Mouse (Mus musculus) embryonic facial prominence, embryonic 15.5 days (tissue): ENCODE measurements around the gene Thbs3. TPM values are rescaled to one million over a fixed set of nuclear protein-coding genes. Genes with fewer than 3 reads are reported as not detected.
A peak's percentile ranks its signal among the peaks of the same experiment; 100 is the strongest.

Experiments
- ATAC-seq: fragments of 200-750 bp; cut with Nextera tagmentation; 2 replicates; pipeline ENCODE4 v1.8.0; 2017; ENCODE audit warnings: low read depth, moderate TSS enrichment; ENCODE audit not compliant: insufficient number of reproducible peaks, low FRiP score, low TSS enrichment
- H3K27ac ChIP-seq: fragments of 300-500 bp; sonication (generic); replicated peaks from 2 replicates; pipeline ENCODE4 v1.5.1; 2015; ENCODE audit warnings: mild to moderate bottlenecking, inconsistent platforms
- H3K27me3 ChIP-seq: fragments of 300-500 bp; sonication (generic); 2 replicates; pipeline ENCODE4 v1.6.1; 2015; ENCODE audit warnings: inconsistent platforms
- H3K36me3 ChIP-seq: fragments of 300-500 bp; sonication (generic); 2 replicates; pipeline ENCODE4 v1.6.1; 2015; ENCODE audit warnings: mild to moderate bottlenecking, inconsistent platforms
- H3K4me1 ChIP-seq: fragments of 300-500 bp; sonication (generic); 2 replicates; pipeline ENCODE4 v1.6.1; 2015; ENCODE audit warnings: inconsistent platforms
- H3K4me2 ChIP-seq: fragments of 300-500 bp; sonication (generic); replicated peaks from 2 replicates; pipeline ENCODE4 v1.6.1; 2015; ENCODE audit warnings: mild to moderate bottlenecking, inconsistent platforms
- H3K4me3 ChIP-seq: fragments of 300-500 bp; sonication (generic); replicated peaks from 2 replicates; pipeline ENCODE4 v1.5.1; 2015; ENCODE audit warnings: mild to moderate bottlenecking, inconsistent platforms
- H3K9ac ChIP-seq: fragments of 300-500 bp; sonication (generic); 2 replicates; pipeline ENCODE4 v1.6.1; 2015; ENCODE audit warnings: inconsistent platforms
- H3K9me3 ChIP-seq: fragments of 300-500 bp; sonication (generic); replicated peaks from 2 replicates; pipeline ENCODE4 v1.6.1; 2016; ENCODE audit warnings: inconsistent platforms
- WGBS: fragments of 180-500 bp; shearing (Covaris S2); methylation state at CpG from one replicate; pipeline ENCODE4 v1.1.7; 2015; 5-methylcytosine and 5-hydroxymethylcytosine counted together
- polyA plus RNA-seq: library from polyadenylated mRNA; unstranded; fragments of >200 nt; fragmentation: Nextera tagmentation; extraction: Ambion mirVana; gene quantifications from 2 replicates; pipeline ENCODE4 v1.2.1, GENCODE M21; 2015

The Thbs3 gene
- polyA plus RNA-seq, 1 experiment from 2014 or later, result 59.7 TPM

DNA sequence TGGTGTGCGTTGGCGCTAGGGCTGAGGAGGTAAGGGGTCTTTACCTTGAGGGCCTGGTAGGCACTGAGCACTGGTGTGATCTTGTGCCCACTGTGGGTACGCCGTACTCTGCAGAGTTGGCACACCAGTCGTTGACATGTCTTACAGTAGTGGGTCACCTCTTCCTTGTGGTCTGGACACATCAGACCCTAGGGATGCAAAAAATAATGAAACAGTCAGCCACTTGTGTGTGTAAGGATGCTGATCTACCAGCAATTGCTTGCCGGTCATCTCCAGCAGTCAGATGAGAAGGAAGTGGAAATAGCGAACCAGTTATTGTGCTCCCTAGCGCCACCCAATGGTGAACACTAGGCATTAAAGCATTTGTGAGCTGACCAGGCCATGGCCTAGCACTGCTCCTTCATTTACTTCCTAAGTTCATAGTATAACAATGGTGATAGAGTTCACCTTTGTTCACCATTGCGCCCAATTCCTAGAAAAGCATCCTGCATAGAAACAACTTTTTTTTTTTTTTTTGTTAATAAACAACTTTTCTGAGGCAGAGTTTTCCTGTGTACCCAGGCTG, 27.4 kb downstream of the Thbs3 start:
- Histone ChIP-seq H3K27me3 (no peaks in the 10 kb centered on the region), H3K9me3 (no peaks in the 10 kb centered on the region), H3K4me2 (no peak overlapping the region), H3K36me3 (peaks cover 13% of the 10 kb centered on the region), H3K4me1 (peaks cover 43% of the 10 kb centered on the region), H3K27ac (no peak overlapping the region), H3K9ac (no peak overlapping the region), H3K4me3 (no peak overlapping the region)
- ATAC-seq, result no peak
- WGBS, result 71% methylated on average over 9 of the region's 9 CpGs

DNA sequence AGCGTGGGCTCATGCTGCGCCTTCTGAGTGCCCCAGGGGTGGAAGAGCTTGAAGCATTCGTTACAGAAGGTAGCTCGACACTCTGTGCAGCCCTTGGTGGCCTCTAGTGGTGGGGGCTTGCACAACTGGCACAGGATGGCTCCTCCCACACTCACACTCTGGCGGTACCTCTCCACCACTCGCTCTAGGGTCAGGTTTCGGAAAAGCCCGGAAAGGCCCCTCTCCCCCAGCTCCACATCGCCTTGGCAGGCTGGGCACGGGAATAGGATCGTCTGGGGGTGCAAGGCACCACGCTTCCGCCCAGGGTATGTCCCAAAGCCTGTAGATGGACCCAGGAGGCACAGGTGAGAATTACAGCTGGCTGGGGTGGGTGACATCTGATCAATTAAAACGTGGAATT, 28.6 kb downstream of the Thbs3 start:
- peak overlapping the region; percentile 79 for H3K4me2 ChIP-seq

DNA sequence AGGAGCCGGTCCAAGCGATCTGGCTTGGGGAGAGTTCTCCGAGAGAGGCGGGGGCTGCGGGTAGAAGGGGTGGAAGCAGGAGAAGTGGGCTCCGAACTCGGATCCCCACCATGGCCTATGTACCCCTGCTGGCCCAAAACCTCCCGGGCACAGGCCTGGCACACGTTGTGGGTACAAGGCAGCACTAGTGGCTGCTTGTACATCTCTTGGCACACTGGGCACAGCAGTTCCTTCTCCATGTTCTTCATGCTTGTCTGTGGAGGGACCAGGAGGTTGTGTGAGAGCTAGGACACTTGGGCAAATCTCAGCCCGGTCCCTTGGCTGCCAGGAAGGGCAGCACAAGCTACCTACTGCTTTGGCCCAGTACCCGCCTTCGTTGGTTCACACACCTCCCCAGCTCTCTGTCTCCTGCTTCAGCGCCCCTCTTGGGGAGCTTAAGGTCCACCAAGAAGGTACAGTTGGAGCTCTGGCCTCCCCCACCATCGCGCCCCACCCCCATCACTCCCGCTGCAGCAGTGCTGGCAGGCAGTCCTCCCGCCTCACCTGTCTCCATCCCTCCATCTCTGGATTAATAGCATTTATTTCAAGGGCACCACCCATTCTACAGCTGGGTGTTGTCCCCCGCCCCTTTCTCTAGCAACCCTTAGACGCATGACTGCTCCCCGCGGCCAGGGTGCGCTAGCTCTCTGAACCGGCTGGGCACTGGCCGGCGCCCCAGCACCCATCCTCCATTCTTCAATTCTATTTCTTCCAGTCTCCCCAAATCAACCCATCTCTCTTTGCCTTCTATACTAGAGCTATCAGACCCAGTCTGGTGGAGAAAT, 29.4 kb downstream of the Thbs3 start:
- 12% methylated on average over 25 of the region's 25 CpGs for WGBS
- no peaks in the 10 kb centered on the region for H3K9me3 ChIP-seq
- no peaks in the 10 kb centered on the region for H3K27me3 ChIP-seq
- peak overlapping the region; percentile 72 for H3K27ac ChIP-seq
- peak overlapping the region; percentile 75 for H3K4me3 ChIP-seq
- ATAC-seq, result no peak
- peaks cover 10% of the 10 kb centered on the region for H3K36me3 ChIP-seq
- peaks cover 46% of the 10 kb centered on the region for H3K4me1 ChIP-seq
- peak overlapping the region; percentile 39 for H3K9ac ChIP-seq
- H3K4me2 ChIP-seq, result peak overlapping the region; percentile 79

More for the DNA sequence above, 28.6 kb downstream of the Thbs3 start:
- peak; percentile 49 for ATAC-seq
- Histone ChIP-seq H3K9me3 (no peaks in the 10 kb centered on the region), H3K9ac (peak overlapping the region; percentile 6; the same call in 1 of the 2 replicates), H3K27me3 (no peaks in the 10 kb centered on the region), H3K27ac (0 out of 2 replicates have a peak overlapping the region, but pooled peaks have one; percentile 5), H3K4me3 (peak overlapping the region; percentile 75), H3K36me3 (0 out of 2 replicates have a peak, but pooled peaks cover 9% of the 10 kb centered on the region), H3K4me1 (peaks cover 47% of the 10 kb centered on the region)
- WGBS, result 10% methylated on average over 14 of the region's 14 CpGs

DNA sequence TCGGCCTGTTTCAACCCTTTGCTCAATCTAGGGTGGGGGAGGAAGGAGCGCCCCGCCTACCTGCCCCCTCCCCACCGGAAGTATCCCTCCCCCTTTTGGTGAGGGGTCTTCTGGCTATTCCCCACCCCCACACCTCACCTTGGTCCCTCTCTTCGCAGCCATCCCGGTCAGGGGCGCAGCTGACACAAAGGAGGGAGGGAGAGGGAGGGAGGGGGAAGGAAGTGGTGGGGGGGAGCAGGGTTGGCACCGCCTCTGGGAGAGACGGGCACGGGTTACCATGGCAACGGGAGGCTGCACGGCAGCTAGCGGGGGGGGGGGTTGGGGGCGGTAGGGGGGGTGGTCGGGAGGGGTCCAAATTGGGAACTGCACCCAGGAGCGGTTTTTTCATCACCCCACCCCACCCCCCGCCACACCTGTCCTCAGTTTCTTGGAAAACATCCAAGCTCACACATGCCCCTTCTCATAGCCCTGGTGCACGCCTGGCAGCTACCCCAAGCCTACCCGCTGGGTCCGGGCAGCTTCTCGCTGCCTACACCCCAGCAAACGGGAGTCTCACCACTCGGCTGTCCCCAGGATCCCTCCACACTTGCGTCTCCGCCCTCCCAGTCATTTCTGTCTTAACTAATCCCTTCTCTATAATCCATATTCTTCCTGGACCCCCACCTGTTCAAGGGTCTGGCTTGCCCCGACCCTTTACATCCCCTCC, 30.2 kb downstream of the Thbs3 start:
- Histone ChIP-seq H3K9me3 (no peaks in the 10 kb centered on the region), H3K4me2 (peak overlapping the region; percentile 79), H3K36me3 (peaks cover 16% of the 10 kb centered on the region), H3K9ac (peak overlapping the region; percentile 39), H3K4me1 (peaks cover 46% of the 10 kb centered on the region), H3K27me3 (no peaks in the 10 kb centered on the region), H3K27ac (peak overlapping the region; percentile 79), H3K4me3 (peak overlapping the region; percentile 75)
- 3% methylated on average over 16 of the region's 26 CpGs for WGBS
- no peak for ATAC-seq

DNA sequence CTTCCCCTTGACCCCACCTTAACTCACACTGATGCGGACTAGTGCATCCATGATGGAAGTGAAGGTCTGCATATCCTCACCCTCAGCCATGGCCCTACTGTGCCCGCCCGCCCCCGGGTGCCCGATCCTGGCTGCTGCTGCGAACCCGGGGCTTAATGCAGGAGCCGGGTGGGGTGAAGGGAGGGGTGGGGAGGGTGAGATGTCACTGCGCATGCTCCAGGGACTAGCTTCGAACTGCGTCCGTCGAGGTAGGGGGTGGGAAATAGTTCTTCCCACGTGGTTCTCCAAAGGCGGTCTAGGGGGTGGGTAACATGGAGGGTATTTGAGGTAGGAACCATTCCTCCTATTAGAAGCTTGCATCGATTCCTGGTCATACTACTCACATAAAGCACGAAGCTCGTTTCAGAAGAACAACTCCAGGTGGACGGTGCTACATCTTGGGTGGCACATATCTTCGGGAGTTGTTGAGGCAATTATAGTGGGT, 30.8 kb downstream of the Thbs3 start, which contains the start of gene Krtcap2:
Krtcap2 (plus strand) TSS at position 279 of the 484 bp plus-strand sequence.
- Histone ChIP-seq H3K27ac (peak within 1 kb of the TSS; percentile 79), H3K27me3 (no peaks in the 10 kb centered on the region), H3K4me1 (peaks cover 51% of the 10 kb centered on the region), H3K9ac (peak within 1 kb of the TSS; percentile 79), H3K4me2 (peak within 1 kb of the TSS; percentile 79), H3K9me3 (no peaks in the 10 kb centered on the region), H3K4me3 (peak within 1 kb of the TSS; percentile 75), H3K36me3 (peaks cover 16% of the 10 kb centered on the region)
- peak; percentile 34; the same call in 1 of the 2 replicates for ATAC-seq
- WGBS, result 4% methylated on average over 20 of the region's 20 CpGs

DNA sequence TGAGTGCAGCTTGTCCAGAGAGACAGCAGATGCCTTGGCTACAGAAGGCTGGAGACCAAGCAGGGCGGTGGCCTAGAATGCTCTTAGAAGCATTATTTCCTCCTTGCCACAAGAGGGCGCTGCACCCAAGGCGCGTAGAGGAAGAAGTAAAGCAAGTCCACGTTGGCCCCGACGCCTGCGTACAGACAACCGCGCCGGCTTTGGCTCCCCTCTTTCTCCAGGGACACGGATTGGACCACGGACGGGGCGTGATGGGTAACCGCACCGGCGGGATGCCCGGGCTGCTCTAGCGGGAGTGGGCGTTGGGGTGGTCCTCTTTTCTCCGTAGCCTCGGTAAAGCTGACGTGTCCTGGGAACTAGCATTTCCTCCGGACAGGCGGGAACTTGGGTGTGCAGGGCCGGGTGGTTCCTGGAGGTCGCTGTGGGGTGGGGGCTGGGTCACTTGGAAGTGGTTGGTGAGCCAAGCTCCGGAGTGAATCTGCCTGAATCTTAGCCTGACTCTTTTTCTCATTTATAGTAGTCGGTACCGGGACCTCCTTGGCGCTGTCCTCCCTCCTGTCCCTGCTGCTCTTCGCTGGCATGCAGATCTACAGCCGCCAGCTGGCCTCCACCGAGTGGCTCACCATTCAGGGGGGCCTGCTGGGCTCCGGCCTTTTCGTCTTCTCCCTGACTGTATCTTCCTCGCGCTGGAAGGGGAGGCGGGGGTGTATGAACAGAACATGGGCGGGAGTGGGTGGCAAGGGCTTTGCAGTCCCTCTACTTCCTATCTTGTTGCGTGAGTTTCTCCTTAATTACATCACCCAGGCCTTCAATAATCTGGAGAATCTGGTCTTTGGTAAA, 31.5 kb downstream of the Thbs3 start, which contains the start of gene Trim46:
Trim46 (minus strand) TSS at position 49 of the 840 bp plus-strand sequence.
- Histone ChIP-seq H3K4me2 (peak within 1 kb of the TSS; percentile 79), H3K9ac (peak within 1 kb of the TSS; percentile 79), H3K36me3 (peaks cover 14% of the 10 kb centered on the region), H3K9me3 (no peaks in the 10 kb centered on the region), H3K4me3 (peak within 1 kb of the TSS; percentile 75), H3K27ac (peak within 1 kb of the TSS; percentile 79), H3K4me1 (peaks cover 58% of the 10 kb centered on the region), H3K27me3 (no peaks in the 10 kb centered on the region)
- under 1% methylated on average over 40 of the region's 42 CpGs for WGBS
- peak; percentile 71 for ATAC-seq

DNA sequence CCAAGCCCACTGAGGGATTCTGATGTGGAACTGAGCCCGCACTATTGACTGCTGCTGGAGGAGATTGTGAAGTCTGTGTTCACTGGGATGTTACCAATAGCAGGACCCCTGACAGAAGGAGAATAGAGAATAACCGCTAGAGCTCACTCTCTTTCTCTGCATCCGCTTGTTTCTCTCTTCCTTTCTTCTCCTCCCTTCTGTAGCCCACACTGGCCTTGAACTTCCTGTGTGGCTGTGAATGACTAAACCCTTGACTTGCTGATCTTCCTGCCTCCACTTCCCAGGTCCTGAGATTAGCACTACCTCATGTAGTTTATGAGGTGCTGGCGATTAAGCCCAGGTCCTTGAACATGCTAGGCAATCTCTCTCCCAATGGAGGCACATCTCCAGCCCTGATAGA, 32.5 kb downstream of the Thbs3 start:
- Histone ChIP-seq H3K36me3 (peaks cover 7% of the 10 kb centered on the region), H3K9me3 (no peaks in the 10 kb centered on the region), H3K4me2 (peak overlapping the region; percentile 79), H3K9ac (peak overlapping the region; percentile 79; the same call in 1 of the 2 replicates), H3K27ac (no peak overlapping the region), H3K4me3 (peak overlapping the region; percentile 75), H3K4me1 (peaks cover 61% of the 10 kb centered on the region), H3K27me3 (no peaks in the 10 kb centered on the region)
- WGBS, result 89% methylated on average over 4 of the region's 4 CpGs
- no peak for ATAC-seq

DNA sequence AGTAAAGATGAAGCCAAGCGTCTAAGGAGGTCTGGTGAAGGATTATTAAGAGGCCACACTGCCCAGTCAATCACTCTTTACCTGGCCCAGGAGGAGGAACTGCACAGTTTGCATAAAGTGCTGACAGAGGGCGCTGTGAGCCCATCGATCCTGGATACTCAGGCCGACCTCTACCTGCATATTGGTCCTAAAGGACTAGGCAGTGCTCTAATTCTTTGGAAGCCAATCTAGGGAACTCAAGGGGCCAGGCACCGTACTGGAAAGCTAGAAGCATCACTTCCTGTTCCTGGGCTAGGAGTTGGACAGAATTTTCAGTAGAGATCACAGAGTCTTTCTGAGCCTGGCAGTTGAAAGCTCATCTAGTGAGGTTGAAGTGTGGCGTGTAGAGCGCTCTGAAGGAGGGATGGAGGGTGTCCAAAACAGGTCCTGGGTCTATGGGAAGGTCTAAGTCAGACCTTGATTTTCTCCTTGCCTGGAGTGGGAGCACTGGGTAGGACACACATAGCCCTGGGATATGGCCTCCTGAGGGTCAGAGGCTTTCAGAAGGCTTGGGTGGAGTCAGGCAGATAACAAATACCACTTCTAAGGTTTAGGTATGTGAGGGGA, 35.6 kb downstream of the Thbs3 start:
- no peaks in the 10 kb centered on the region for H3K9me3 ChIP-seq
- no peaks in the 10 kb centered on the region for H3K27me3 ChIP-seq
- WGBS, result 13% methylated on average over 7 of the region's 7 CpGs
- no peak overlapping the region for H3K4me3 ChIP-seq
- H3K9ac ChIP-seq, result no peak overlapping the region
- peaks cover 7% of the 10 kb centered on the region for H3K36me3 ChIP-seq
- peaks cover 34% of the 10 kb centered on the region for H3K4me1 ChIP-seq
- no peak overlapping the region for H3K4me2 ChIP-seq
- 0 out of 2 replicates have a peak overlapping the region, but pooled peaks have one; percentile 7 for H3K27ac ChIP-seq
- no peak for ATAC-seq

DNA sequence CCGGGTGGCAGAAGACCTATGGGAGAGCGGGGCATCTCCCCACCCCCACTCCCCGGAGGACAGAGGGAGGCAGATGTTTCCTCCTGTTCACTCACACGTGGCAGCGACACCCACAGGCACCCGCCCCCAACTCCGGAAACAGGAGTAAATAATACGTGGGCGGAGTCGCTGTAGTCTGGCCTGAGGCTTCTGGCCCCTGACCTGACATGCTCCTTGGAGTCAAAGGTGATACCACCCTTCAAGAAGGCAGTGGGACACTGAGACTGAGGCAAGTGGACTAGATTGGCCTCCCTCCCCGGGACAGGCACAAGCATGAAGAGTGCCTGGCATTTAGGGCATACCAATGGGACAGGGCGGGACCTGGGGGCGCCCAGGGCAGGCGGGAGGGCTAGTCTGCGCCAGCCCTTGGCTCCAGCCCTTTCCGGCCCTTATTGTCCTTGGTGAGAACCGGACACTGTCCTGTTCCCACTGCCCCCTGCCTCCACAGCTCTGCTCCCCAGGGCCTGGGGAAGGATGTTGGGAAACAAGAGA, 36.5 kb downstream of the Thbs3 start:
- Histone ChIP-seq H3K4me3 (no peak overlapping the region), H3K27ac (no peak overlapping the region), H3K36me3 (peaks cover 7% of the 10 kb centered on the region), H3K4me1 (peaks cover 28% of the 10 kb centered on the region), H3K4me2 (peak overlapping the region; percentile 33), H3K9me3 (no peaks in the 10 kb centered on the region), H3K27me3 (no peaks in the 10 kb centered on the region), H3K9ac (no peak overlapping the region)
- WGBS, result 3% methylated on average over 17 of the region's 17 CpGs
- ATAC-seq, result no peak

DNA sequence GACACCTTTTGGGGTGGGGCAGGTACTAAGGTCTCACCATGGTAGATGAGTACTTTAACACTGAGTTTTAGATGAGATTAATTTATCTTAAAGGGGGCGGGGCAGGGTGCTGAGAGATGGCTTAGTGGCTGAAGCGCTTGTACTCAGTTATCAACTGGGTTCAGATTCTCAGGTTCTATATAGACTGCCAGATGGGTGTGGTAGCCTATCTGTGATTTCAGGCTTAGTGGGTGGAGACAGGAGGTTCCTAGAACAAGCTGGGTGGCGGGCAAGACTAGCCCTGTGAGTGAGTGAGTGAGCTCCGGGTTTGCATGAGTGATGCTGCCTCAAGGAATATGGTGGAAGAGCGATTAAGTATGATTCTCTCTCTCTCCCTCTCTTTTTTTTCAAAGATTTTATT, 40.0 kb downstream of the Thbs3 start:
- Histone ChIP-seq H3K27ac (no peak overlapping the region), H3K4me3 (no peak overlapping the region), H3K36me3 (no peaks in the 10 kb centered on the region), H3K4me1 (peaks cover 25% of the 10 kb centered on the region), H3K9me3 (no peaks in the 10 kb centered on the region), H3K9ac (no peak overlapping the region), H3K4me2 (no peak overlapping the region), H3K27me3 (no peaks in the 10 kb centered on the region)
- 80% methylated on average over 5 of the region's 5 CpGs for WGBS
- no peak for ATAC-seq
